Mouse (Mus musculus) gastrocnemius, postnatal 4 days (tissue): ENCODE results near the gene Gm19668. TPM values are rescaled to one million over a fixed set of nuclear protein-coding genes. Genes with fewer than 3 reads are reported as not detected.
"Not testable (repeated sequence)": the region's sequence is repeated elsewhere in the genome, so short reads cannot be mapped to it uniquely, and the experiment has no call there.

ENCODE experiments used
- DNase-seq, 2 experiments: peaks; one replicate each; pipeline ENCODE4 v3.0.0; 2021 to 2022; ENCODE audit warnings: low spot score in 2 of 2, mixed read lengths in 2 of 2
- total RNA-seq, 2 experiments: library from RNA; stranded (reverse); gene quantifications; 2 replicates each; pipeline ENCODE4 v1.2.3; 2021

The Gm19668 gene
- total RNA-seq, 2 experiments from 2014 or later: not detected

- DNase-seq: not testable (repeated sequence)
These were observed 27.7 kb downstream of the Gm19668 start, which contains the start of gene Gm3238 for GRCm38 (mm10) chr10:77771225-77771624. Gene Gm3238, minus strand, starts transcription at chr10:77771325.

DNA sequence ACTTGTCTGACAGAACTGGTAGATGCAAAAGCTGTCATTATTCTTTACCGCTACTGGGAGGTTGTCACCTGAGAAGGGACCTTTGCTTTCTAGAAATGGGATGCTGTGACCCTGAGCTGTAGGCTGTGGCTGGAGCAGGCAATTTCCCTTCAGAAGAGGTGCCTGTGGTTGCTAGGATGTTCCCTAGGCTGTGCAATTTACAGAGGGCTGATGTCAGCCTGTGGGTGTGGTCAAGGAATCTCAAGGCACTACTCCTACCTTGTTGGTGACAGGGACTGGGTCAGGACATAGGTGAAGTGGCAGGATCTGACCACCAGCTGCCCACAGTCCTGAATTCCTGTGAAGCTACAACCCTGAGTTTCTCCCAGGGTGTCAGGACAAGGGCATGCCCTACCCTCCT, 29.2 kb downstream of the Gm19668 start:
- DNase-seq: no peak

DNA sequence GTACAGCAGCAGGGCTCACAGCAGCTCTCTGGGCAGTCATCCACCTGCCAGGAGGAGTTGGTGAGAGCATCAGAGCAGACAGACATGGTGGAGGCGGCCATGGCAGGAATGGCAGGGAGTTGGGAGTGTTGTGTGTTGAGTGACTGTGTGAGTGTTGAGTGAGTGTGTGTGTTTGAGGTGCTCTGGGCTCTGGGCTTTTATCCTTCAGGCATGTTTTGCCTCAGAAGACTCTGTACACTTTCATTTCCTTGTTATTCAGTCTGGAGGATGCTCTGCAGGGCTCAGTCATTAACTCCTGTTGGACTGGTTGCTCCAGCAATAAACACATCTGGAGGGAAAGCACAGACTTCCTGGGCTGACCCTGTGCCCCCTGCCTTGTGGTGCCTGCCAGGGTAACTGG, 39.4 kb downstream of the Gm19668 start, which contains the start of gene Gm3233:
Gene Gm3233, minus strand, starts transcription at position 101 of the 400 bp plus-strand sequence.
- not testable (repeated sequence) for DNase-seq

DNA sequence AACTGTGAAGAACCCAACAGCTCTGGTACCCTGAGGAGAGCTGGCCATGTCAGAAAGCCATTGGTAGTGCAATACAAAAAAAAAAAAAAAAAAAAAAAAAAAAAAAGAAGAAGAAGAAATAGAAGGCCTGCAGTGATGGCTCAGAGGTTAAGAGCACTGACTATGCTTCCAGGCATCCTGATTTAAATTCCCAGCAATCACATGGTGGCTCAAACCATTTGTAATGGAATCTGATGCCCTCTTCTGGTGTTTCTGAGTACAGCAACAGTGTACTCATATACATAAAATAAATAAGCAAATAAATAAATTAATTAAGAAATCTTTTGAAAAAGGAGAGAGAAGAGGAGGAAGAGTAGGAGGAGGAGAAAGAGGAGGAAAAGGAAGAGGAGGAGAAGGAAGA, 45.5 kb downstream of the Gm19668 start:
- DNase-seq: no peak

DNA sequence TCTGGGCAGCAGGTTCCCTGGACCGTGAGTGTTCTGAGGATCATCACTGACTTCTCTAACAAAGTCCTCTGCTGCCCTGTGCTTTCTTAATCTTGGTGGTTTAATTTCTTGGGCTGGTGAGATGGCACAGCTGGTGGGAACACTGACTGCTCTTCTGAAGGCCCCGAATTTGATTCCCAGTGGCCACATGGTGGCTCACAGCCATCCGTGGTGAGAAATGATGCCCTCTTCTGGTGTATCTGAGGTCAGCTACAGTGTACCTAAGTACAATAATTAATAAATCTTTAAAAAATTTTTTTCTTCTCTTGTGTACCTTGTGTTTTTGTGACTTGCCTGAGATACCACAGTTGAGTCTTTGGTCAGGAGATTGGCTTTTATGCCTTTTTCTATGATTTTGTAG, 46.6 kb downstream of the Gm19668 start:
- not testable (repeated sequence) for DNase-seq

- not testable (repeated sequence) for DNase-seq
These were observed 47.7 kb downstream of the Gm19668 start, which contains the start of gene Gm9736 for GRCm38 (mm10) chr10:77751254-77751653. Gene Gm9736, minus strand, starts transcription at chr10:77751354.

DNA sequence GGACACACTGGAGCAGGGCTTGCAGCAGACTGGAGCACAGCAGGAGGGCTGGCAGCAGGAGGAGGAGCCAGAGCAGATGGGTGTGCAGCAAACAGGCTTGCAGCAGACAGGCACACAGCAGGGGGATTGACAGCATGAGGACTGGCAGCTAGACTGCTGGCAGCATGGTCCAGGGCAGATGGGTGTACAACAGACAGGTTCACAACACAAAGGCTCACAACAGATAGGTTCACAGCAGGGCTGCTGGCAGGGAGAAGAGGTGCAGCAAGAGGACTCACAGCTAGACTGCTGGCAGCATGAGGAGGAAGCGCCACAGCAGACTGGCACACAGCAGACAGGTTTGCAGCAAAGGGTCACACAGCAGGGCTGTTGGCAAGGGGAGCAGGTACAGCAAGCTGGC, 48.2 kb downstream of the Gm19668 start:
- not testable (repeated sequence) for DNase-seq

Other genes with a start within 250 kb of the Gm19668 start
- 100 to 1,000 TPM in 1 of 2 experiments, 10 to 100 TPM in 1; 95.8 to 103 TPM for gene Pttg1ip, start 217.4 kb downstream of the Gm19668 start, total RNA-seq
- 10 to 100 TPM; 92.1 to 96.0 TPM for gene Sumo3, start 193.0 kb downstream of the Gm19668 start, total RNA-seq
- gene Gm49325, start 192.9 kb downstream of the Gm19668 start, total RNA-seq: 10 to 100 TPM; 13.8 to 14.9 TPM
- 10 to 100 TPM; 89.7 to 93.0 TPM for gene Ube2g2, start 176.9 kb downstream of the Gm19668 start, total RNA-seq
- gene Tspear, start 112.6 kb downstream of the Gm19668 start, total RNA-seq: not detected
- gene Gm19402, start 108.4 kb downstream of the Gm19668 start, total RNA-seq: not detected
- gene Gm9508, start 101.9 kb downstream of the Gm19668 start, total RNA-seq: not detected
- gene Gm10272, start 92.5 kb downstream of the Gm19668 start, total RNA-seq: not detected
- gene Gm10024, start 87.7 kb downstream of the Gm19668 start, total RNA-seq: not detected
- gene Gm10142, start 83.3 kb downstream of the Gm19668 start, total RNA-seq: not detected
- gene Krtap12-1, start 78.5 kb downstream of the Gm19668 start, total RNA-seq: not detected
- not detected for gene Gm10100, start 72.6 kb downstream of the Gm19668 start, total RNA-seq
- gene Gm18596, start 56.5 kb downstream of the Gm19668 start, total RNA-seq: not detected
- not detected for gene Gm9736, start 47.8 kb downstream of the Gm19668 start, total RNA-seq
- gene Gm3233, start 39.5 kb downstream of the Gm19668 start, total RNA-seq: not detected
- not detected for gene Gm3238, start 27.8 kb downstream of the Gm19668 start, total RNA-seq
- not detected for gene Gm7138, start 22.2 kb downstream of the Gm19668 start, total RNA-seq
- gene Gm3250, start 16.6 kb downstream of the Gm19668 start, total RNA-seq: not detected
- gene Gm7137, start 10.9 kb downstream of the Gm19668 start, total RNA-seq: not detected
- gene Gm9639, start 4.1 kb downstream of the Gm19668 start, total RNA-seq: not detected
- gene Gm9507, start 12.7 kb upstream of the Gm19668 start, total RNA-seq: not detected
- gene Gm2696, start 15.5 kb upstream of the Gm19668 start, total RNA-seq: not detected
- gene Krtap10-4, start 28.0 kb upstream of the Gm19668 start, total RNA-seq: not detected
- gene Krtap10-10, start 36.8 kb upstream of the Gm19668 start, total RNA-seq: not detected
- gene Gm36176, start 47.7 kb upstream of the Gm19668 start, total RNA-seq: not detected
- gene Gm10318, start 53.7 kb upstream of the Gm19668 start, total RNA-seq: not detected
- not detected for gene Gm3285, start 62.8 kb upstream of the Gm19668 start, total RNA-seq
- 1 to 10 TPM; 1.2 to 1.4 TPM for gene Lrrc3, start 103.4 kb upstream of the Gm19668 start, total RNA-seq
- under 1 TPM; 0.32 to 0.88 TPM for gene Trpm2, start 171.4 kb upstream of the Gm19668 start, total RNA-seq
- 10 to 100 TPM; 10.5 to 12.3 TPM for gene 1810043G02Rik, start 179.4 kb upstream of the Gm19668 start, total RNA-seq
- gene Pfkl, start 210.9 kb upstream of the Gm19668 start, total RNA-seq: 10 to 100 TPM; 17.0 to 21.0 TPM
- not detected for gene Dnmt3l, start 242.8 kb upstream of the Gm19668 start, total RNA-seq
- not detected for gene Aire, start 244.5 kb upstream of the Gm19668 start, total RNA-seq